Mouse (Mus musculus): Measurements from ENCODE around the gene Efna4. TPM values are rescaled to one million over a fixed set of nuclear protein-coding genes. Genes with fewer than 3 reads are reported as not detected.
A peak's percentile ranks its signal among the peaks of the same experiment; 100 is the strongest.

The Efna4 gene
- total and polyA plus RNA-seq, 3 experiments: 0.21 to 0.86 (median 0.36) TPM

GRCm38 (mm10) chr3:89356029-89356428, 18.2 kb upstream of the Efna4 start:
- Histone ChIP-seq H3K36me3 (ENCODE audit: control insufficient read depth, insufficient read depth, low read length) (no peaks in the 10 kb centered on the region), H3K79me2 (replicated peaks; ENCODE audit: control insufficient read depth, insufficient read depth, low read length) (no peaks in the 10 kb centered on the region), H3K4me3 (no peak overlapping the region), H3K27me3 (ENCODE audit: control insufficient read depth, insufficient read depth, low read length) (no peaks in the 10 kb centered on the region), H3K27ac (no peak overlapping the region), H3K4me1 (ENCODE audit: control insufficient read depth, insufficient read depth, low read length) (peaks cover 1% of the 10 kb centered on the region; the same call in 1 of the 2 replicates), H3K9ac (ENCODE audit: low read depth, low read length) (no peak overlapping the region)
- TF ChIP-seq POLR2A (IDR thresholded peaks at IDR 0.05; ENCODE audit: insufficient read depth, low read depth, low read length) (no peak), EP300 (IDR thresholded peaks at IDR 0.05; ENCODE audit: insufficient read depth, low read depth, low read length) (no peak), CTCF (IDR thresholded peaks at IDR 0.05) (no peak)
- intact Hi-C loops (cut with DNase I): no loop called here
- no peak for DNase-seq
- whole genome bisulfite sequencing: 63% methylated on average over 9 of the region's 9 CpGs

GRCm38 (mm10) chr3:89355512-89355902, 17.7 kb upstream of the Efna4 start:
- H3K79me2 ChIP-seq (replicated peaks; ENCODE audit: control insufficient read depth, insufficient read depth, low read length): no peaks in the 10 kb centered on the region
- no peak for DNase-seq
- no peak overlapping the region for H3K4me3 ChIP-seq
- no peaks in the 10 kb centered on the region for H3K27me3 ChIP-seq (ENCODE audit: control insufficient read depth, insufficient read depth, low read length)
- 75% methylated on average over 6 of the region's 6 CpGs for WGBS
- no peak overlapping the region for H3K9ac ChIP-seq (ENCODE audit: low read depth, low read length)
- TF ChIP-seq CTCF (IDR thresholded peaks at IDR 0.05): no peak
- TF ChIP-seq EP300 (IDR thresholded peaks at IDR 0.05; ENCODE audit: insufficient read depth, low read depth, low read length): no peak
- no peak for TF ChIP-seq POLR2A (IDR thresholded peaks at IDR 0.05; ENCODE audit: insufficient read depth, low read depth, low read length)
- peaks cover 1% of the 10 kb centered on the region; the same call in 1 of the 2 replicates for H3K4me1 ChIP-seq (ENCODE audit: control insufficient read depth, insufficient read depth, low read length)
- H3K27ac ChIP-seq: peak overlapping the region; percentile 51
- intact Hi-C loops (cut with DNase I): loop anchor here (2.0 kb wide), 1 partner anchor 37 kb away; no protein-coding TSS in a partner anchor
- no peaks in the 10 kb centered on the region for H3K36me3 ChIP-seq (ENCODE audit: control insufficient read depth, insufficient read depth, low read length)

GRCm38 (mm10) chr3:89354816-89355511, 17.1 kb upstream of the Efna4 start:
- Histone ChIP-seq H3K27me3 (ENCODE audit: control insufficient read depth, insufficient read depth, low read length) (no peaks in the 10 kb centered on the region), H3K79me2 (replicated peaks; ENCODE audit: control insufficient read depth, insufficient read depth, low read length) (no peaks in the 10 kb centered on the region), H3K9ac (ENCODE audit: low read depth, low read length) (no peak overlapping the region), H3K4me3 (no peak overlapping the region), H3K36me3 (ENCODE audit: control insufficient read depth, insufficient read depth, low read length) (no peaks in the 10 kb centered on the region), H3K4me1 (ENCODE audit: control insufficient read depth, insufficient read depth, low read length) (peaks cover 1% of the 10 kb centered on the region; the same call in 1 of the 2 replicates), H3K27ac (peak overlapping the region; percentile 51)
- DNase-seq: peak; percentile 82 to 89
- peak; percentile 53; the same call in 1 of the 2 replicates for TF ChIP-seq EP300 (IDR thresholded peaks at IDR 0.05; ENCODE audit: insufficient read depth, low read depth, low read length)
- no peak for TF ChIP-seq POLR2A (IDR thresholded peaks at IDR 0.05; ENCODE audit: insufficient read depth, low read depth, low read length)
- 13% methylated on average over 5 of the region's 5 CpGs for WGBS
- intact Hi-C loops (cut with DNase I): loop anchor here (1.0 to 2.0 kb wide), 3 partner anchors 15 to 38 kb away; no protein-coding TSS in a partner anchor

GRCm38 (mm10) chr3:89351271-89351670, 13.4 kb upstream of the Efna4 start:
- intact Hi-C loops (cut with DNase I): no loop called here
- TF ChIP-seq CTCF (IDR thresholded peaks at IDR 0.05) (no peak), EP300 (IDR thresholded peaks at IDR 0.05; ENCODE audit: insufficient read depth, low read depth, low read length) (no peak)
- DNase-seq: no peak
- Histone ChIP-seq H3K36me3 (ENCODE audit: control insufficient read depth, insufficient read depth, low read length) (no peaks in the 10 kb centered on the region), H3K79me2 (replicated peaks; ENCODE audit: control insufficient read depth, insufficient read depth, low read length) (no peaks in the 10 kb centered on the region), H3K4me1 (ENCODE audit: control insufficient read depth, insufficient read depth, low read length) (peaks cover 7% of the 10 kb centered on the region), H3K9ac (ENCODE audit: low read depth, low read length) (no peak overlapping the region), H3K27ac (no peak overlapping the region), H3K4me3 (no peak overlapping the region), H3K27me3 (ENCODE audit: control insufficient read depth, insufficient read depth, low read length) (no peaks in the 10 kb centered on the region)
- 76% methylated on average over 5 of the region's 5 CpGs for WGBS

GRCm38 (mm10) chr3:89349869-89350501, 12.2 kb upstream of the Efna4 start, which contains the start of gene Adam15:
Gene Adam15, minus strand, starts transcription at chr3:89349996.
- peak within 1 kb of the TSS; percentile 75 for H3K9ac ChIP-seq (ENCODE audit: low read depth, low read length)
- TF ChIP-seq CTCF (IDR thresholded peaks at IDR 0.05) (no peak), EP300 (IDR thresholded peaks at IDR 0.05; ENCODE audit: insufficient read depth, low read depth, low read length) (no peak), POLR2A (IDR thresholded peaks at IDR 0.05; ENCODE audit: insufficient read depth, low read depth, low read length) (peak; percentile 68; the same call in 1 of the 2 replicates)
- 2% methylated on average over 56 of the region's 59 CpGs for WGBS
- peak; percentile 92 to 96 for DNase-seq
- H3K79me2 ChIP-seq (replicated peaks; ENCODE audit: control insufficient read depth, insufficient read depth, low read length): no peaks in the 10 kb centered on the region
- H3K27me3 ChIP-seq (ENCODE audit: control insufficient read depth, insufficient read depth, low read length): no peaks in the 10 kb centered on the region
- intact Hi-C loops (cut with DNase I): loop anchor here (2.0 kb wide), 1 partner anchor 71 kb away; no protein-coding TSS in a partner anchor
- peaks cover 7% of the 10 kb centered on the region for H3K4me1 ChIP-seq (ENCODE audit: control insufficient read depth, insufficient read depth, low read length)
- H3K36me3 ChIP-seq (ENCODE audit: control insufficient read depth, insufficient read depth, low read length): no peaks in the 10 kb centered on the region
- peak within 1 kb of the TSS; percentile 79 for H3K4me3 ChIP-seq
- H3K27ac ChIP-seq: peak within 1 kb of the TSS; percentile 87
